Mouse (Mus musculus) heart, postnatal 0 days (tissue): ENCODE results near the gene Fkbp4.

Source experiments
- CTCF ChIP-seq: IDR thresholded peaks from 2 replicates; pipeline ENCODE4 v1.5.1; 2016; ENCODE audit warnings: antibody characterized with exemption, control low read depth, low read depth
- EP300 ChIP-seq: IDR thresholded peaks from 2 replicates; pipeline ENCODE4 v1.6.1; 2016; ENCODE audit warnings: antibody characterized with exemption, low read depth

GRCm38 (mm10) chr6:128474112-128474511, 35.6 kb upstream of the Fkbp4 start:
- no peak for TF ChIP-seq CTCF
- no peak for TF ChIP-seq EP300
